In genomic region chr7:45403532-45404261, GRCm38 (mm10) we compare ENCODE assay signal across 9 mouse cellular contexts. TPM values are rescaled to one million over a fixed set of nuclear protein-coding genes. Genes with fewer than 3 reads are reported as not detected.
A peak's percentile ranks its signal among the peaks of the same experiment; 100 is the strongest.
DNase-seq lines count a peak whose midpoint lies in the region; ATAC-seq and TF ChIP-seq lines count a peak whose summit lies in the region.
"Had no signal": no experiment of that assay in that cellular context is flagged by ENCODE, and none has a peak within 500 bp of the region (broad histone marks: within the 10 kb centered on the region; RNA-seq: fewer than 3 reads in every experiment).

No protein-coding gene starts in this region.

- H3K36me3 ChIP-seq in midbrain, embryonic 10.5 days = no peaks in the 10 kb centered on the region
- no peaks in the 10 kb centered on the region for H3K36me3 ChIP-seq in midbrain, embryonic 16.5 days (ENCODE audit: control insufficient read depth, insufficient read depth, low read length)
- no peaks in the 10 kb centered on the region for H3K36me3 ChIP-seq in limb, embryonic 11.5 days (ENCODE audit: control insufficient read depth, insufficient read depth, low read length)
- H3K36me3 ChIP-seq: hindbrain, embryonic 15.5 days had no signal

- peaks cover 16% of the 10 kb centered on the region for H3K4me1 ChIP-seq in midbrain, embryonic 10.5 days
- peaks cover 2% of the 10 kb centered on the region; the same call in 1 of the 2 replicates for H3K4me1 ChIP-seq in midbrain, embryonic 16.5 days (ENCODE audit: control insufficient read depth, insufficient read depth, low read length)
- H3K4me1 ChIP-seq in bone marrow, adult 2 months (ENCODE audit: control insufficient read depth, insufficient read depth, low read length) = no peaks in the 10 kb centered on the region
- 0 out of 2 replicates have a peak, but pooled peaks cover 3% of the 10 kb centered on the region for H3K4me1 ChIP-seq in limb, embryonic 11.5 days (ENCODE audit: control insufficient read depth, insufficient read depth, low read length)

- no peak for TF ChIP-seq POLR2A in bone marrow, adult 2 months (IDR thresholded peaks at IDR 0.05; ENCODE audit: borderline replicate concordance, control insufficient read depth, low read depth, low read length)

- H3K27ac ChIP-seq in midbrain, embryonic 10.5 days (replicated peaks) = no peak overlapping the region
- H3K27ac ChIP-seq in midbrain, embryonic 16.5 days (ENCODE audit: low read length) = no peak overlapping the region
- no peak overlapping the region for H3K27ac ChIP-seq in bone marrow, adult 2 months (ENCODE audit: control insufficient read depth, insufficient read depth, low read depth, low read length, poor library complexity)
- H3K27ac ChIP-seq in limb, embryonic 11.5 days (replicated peaks; ENCODE audit: low read depth, low read length) = no peak overlapping the region
- H3K27ac ChIP-seq: hindbrain, embryonic 15.5 days had no signal

- peaks cover 40% of the 10 kb centered on the region for H3K27me3 ChIP-seq in midbrain, embryonic 10.5 days (ENCODE audit: low read depth, poor library complexity, severe bottlenecking)
- peaks cover 38% of the 10 kb centered on the region for H3K27me3 ChIP-seq in midbrain, embryonic 16.5 days (ENCODE audit: control insufficient read depth, insufficient read depth, low read depth, low read length)
- H3K27me3 ChIP-seq in limb, embryonic 11.5 days (ENCODE audit: control insufficient read depth, insufficient read depth, low read length) = peaks cover 36% of the 10 kb centered on the region

- no peak overlapping the region for H3K4me2 ChIP-seq in midbrain, embryonic 16.5 days (ENCODE audit: low read length)
- H3K4me2 ChIP-seq in limb, embryonic 11.5 days (ENCODE audit: low read depth, severe bottlenecking) = no peak overlapping the region
- H3K4me2 ChIP-seq: hindbrain, embryonic 15.5 days had no signal

- WGBS in midbrain, embryonic 10.5 days = 45% methylated on average over 6 of the region's 6 CpGs
- 44% methylated on average over 6 of the region's 6 CpGs for WGBS in midbrain, embryonic 16.5 days
- WGBS in bone marrow, adult 2 months = 30% methylated on average over 6 of the region's 6 CpGs
- WGBS in limb, embryonic 11.5 days = 45% methylated on average over 6 of the region's 6 CpGs

- H3K9ac ChIP-seq in midbrain, embryonic 16.5 days (ENCODE audit: low read depth, low read length) = no peak overlapping the region
- H3K9ac ChIP-seq in limb, embryonic 11.5 days (ENCODE audit: low read length) = no peak overlapping the region
- H3K9ac ChIP-seq: hindbrain, embryonic 15.5 days had no signal

- no peaks in the 10 kb centered on the region for H3K9me3 ChIP-seq in midbrain, embryonic 10.5 days (replicated peaks)
- H3K9me3 ChIP-seq in midbrain, embryonic 16.5 days (replicated peaks; ENCODE audit: control insufficient read depth, low read length, poor library complexity, severe bottlenecking) = no peaks in the 10 kb centered on the region
- no peaks in the 10 kb centered on the region for H3K9me3 ChIP-seq in limb, embryonic 11.5 days (ENCODE audit: control insufficient read depth, low read length)
- H3K9me3 ChIP-seq: hindbrain, embryonic 15.5 days had no signal

- ATAC-seq in midbrain, embryonic 16.5 days = no peak
- peak; percentile 63 for ATAC-seq in granulocyte monocyte progenitor cell, adult 5-6 weeks (replicated peaks; ENCODE audit: poor library complexity, severe bottlenecking)
- no peak for ATAC-seq in limb, embryonic 11.5 days (ENCODE audit: insufficient number of reproducible peaks, low FRiP score, low TSS enrichment, low read depth)

- peak; percentile 50 to 82 for DNase-seq in adrenal gland, adult (ENCODE audit: inconsistent age in 2 of 2, low spot score in 1 of 2)
- DNase-seq in adrenal gland, postnatal 4 days (ENCODE audit: low spot score in 2 of 2) = no peak
- peak; percentile 69 for DNase-seq in midbrain, embryonic 10.5 days (ENCODE audit: low spot score)
- peak; percentile 84 for DNase-seq in limb, embryonic 11.5 days (ENCODE audit: low spot score)
- DNase-seq in skeletal muscle tissue, adult 2 months (ENCODE audit: low read depth, low spot score) = peak; percentile 65

- no peak overlapping the region for H3K4me3 ChIP-seq in midbrain, embryonic 10.5 days
- no peak overlapping the region for H3K4me3 ChIP-seq in midbrain, embryonic 16.5 days (ENCODE audit: low read depth, low read length)
- H3K4me3 ChIP-seq in bone marrow, adult 2 months (replicated peaks; ENCODE audit: control insufficient read depth, low read depth, low read length) = no peak overlapping the region
- H3K4me3 ChIP-seq in limb, embryonic 11.5 days (ENCODE audit: low read depth, low read length) = no peak overlapping the region
- H3K4me3 ChIP-seq: hindbrain, embryonic 15.5 days had no signal

- peak; percentile 56 for TF ChIP-seq CTCF in bone marrow, adult 2 months (IDR thresholded peaks at IDR 0.05; ENCODE audit: control insufficient read depth, insufficient read depth, low read length)

RNA-seq across cellular contexts. Expression of gene Kcna7, which starts 1.8 kb away (rescaled TPM):
- total RNA-seq in adrenal gland, postnatal 4 days (2021) = under 1 TPM; 0.14 to 0.28 TPM
- polyA plus RNA-seq in midbrain, embryonic 10.5 days (2016; fragmentation: Nextera tagmentation; extraction: Ambion mirVana) = not detected in 2 replicates
- not detected in 2 replicates for polyA plus RNA-seq in midbrain, embryonic 16.5 days (2015; fragmentation: Nextera tagmentation; extraction: Ambion mirVana)
- polyA plus RNA-seq in bone marrow, adult 2 months (2011; ENCODE audit: insufficient read depth, insufficient read length, low replicate concordance, missing spikeins) = not detected in 2 replicates
- total RNA-seq in granulocyte monocyte progenitor cell, adult 5-6 weeks (2014; fragmentation: Nextera tagmentation) = not detected in 2 replicates
- total RNA-seq in granulocyte monocyte progenitor cell, adult 5-6 weeks (2017) = not detected in 2 replicates
- polyA plus RNA-seq in limb, embryonic 11.5 days (2014; fragmentation: Nextera tagmentation; extraction: Ambion mirVana) = not detected in 2 replicates
- polyA plus RNA-seq: hindbrain, embryonic 15.5 days had no signal

RNA-seq across cellular contexts. Expression of gene Snrnp70, which starts 8.2 kb away (rescaled TPM):
- total RNA-seq in adrenal gland, postnatal 4 days (2021) = 100 to 1,000 TPM; 499 to 509 TPM
- 254 and 268 TPM in 2 replicates for polyA plus RNA-seq in midbrain, embryonic 10.5 days (2016; fragmentation: Nextera tagmentation; extraction: Ambion mirVana)
- 157 and 186 TPM in 2 replicates for polyA plus RNA-seq in midbrain, embryonic 16.5 days (2015; fragmentation: Nextera tagmentation; extraction: Ambion mirVana)
- 753 and 781 TPM in 2 replicates for polyA plus RNA-seq in bone marrow, adult 2 months (2011; ENCODE audit: insufficient read depth, insufficient read length, low replicate concordance, missing spikeins)
- total RNA-seq in granulocyte monocyte progenitor cell, adult 5-6 weeks (2014; fragmentation: Nextera tagmentation) = 259 and 270 TPM in 2 replicates
- total RNA-seq in granulocyte monocyte progenitor cell, adult 5-6 weeks (2017) = 374 and 382 TPM in 2 replicates
- 87.5 and 93.0 TPM in 2 replicates for polyA plus RNA-seq in limb, embryonic 11.5 days (2014; fragmentation: Nextera tagmentation; extraction: Ambion mirVana)

RNA-seq across cellular contexts. Expression of gene Ntf5, which starts 9.8 kb away (rescaled TPM):
- total RNA-seq in adrenal gland, postnatal 4 days (2021) = under 1 TPM; 0.20 to 0.67 TPM
- 0.51 and 0.61 TPM in 2 replicates for polyA plus RNA-seq in midbrain, embryonic 10.5 days (2016; fragmentation: Nextera tagmentation; extraction: Ambion mirVana)
- polyA plus RNA-seq in midbrain, embryonic 16.5 days (2015; fragmentation: Nextera tagmentation; extraction: Ambion mirVana) = not detected in 2 replicates
- polyA plus RNA-seq in bone marrow, adult 2 months (2011; ENCODE audit: insufficient read depth, insufficient read length, low replicate concordance, missing spikeins) = 1.8 TPM in 1 of 2 replicates, not detected in the other
- not detected in 2 replicates for total RNA-seq in granulocyte monocyte progenitor cell, adult 5-6 weeks (2014; fragmentation: Nextera tagmentation)
- not detected in 2 replicates for total RNA-seq in granulocyte monocyte progenitor cell, adult 5-6 weeks (2017)
- polyA plus RNA-seq in limb, embryonic 11.5 days (2014; fragmentation: Nextera tagmentation; extraction: Ambion mirVana) = 3.8 and 4.1 TPM in 2 replicates

RNA-seq across cellular contexts. Expression of gene Lhb, which starts 16.9 kb away (rescaled TPM):
- total RNA-seq in adrenal gland, postnatal 4 days (2021) = not detected
- not detected in 2 replicates for polyA plus RNA-seq in midbrain, embryonic 10.5 days (2016; fragmentation: Nextera tagmentation; extraction: Ambion mirVana)
- polyA plus RNA-seq in midbrain, embryonic 16.5 days (2015; fragmentation: Nextera tagmentation; extraction: Ambion mirVana) = 0.39 and 0.88 TPM in 2 replicates
- not detected in 2 replicates for polyA plus RNA-seq in bone marrow, adult 2 months (2011; ENCODE audit: insufficient read depth, insufficient read length, low replicate concordance, missing spikeins)
- total RNA-seq in granulocyte monocyte progenitor cell, adult 5-6 weeks (2014; fragmentation: Nextera tagmentation) = not detected in 2 replicates
- not detected in 2 replicates for total RNA-seq in granulocyte monocyte progenitor cell, adult 5-6 weeks (2017)
- not detected in 2 replicates for polyA plus RNA-seq in limb, embryonic 11.5 days (2014; fragmentation: Nextera tagmentation; extraction: Ambion mirVana)

RNA-seq across cellular contexts. Expression of gene Gys1, which starts 30.9 kb away (rescaled TPM):
- total RNA-seq in adrenal gland, postnatal 4 days (2021) = 10 to 100 TPM; 38.6 to 40.2 TPM
- 41.7 and 41.9 TPM in 2 replicates for polyA plus RNA-seq in midbrain, embryonic 10.5 days (2016; fragmentation: Nextera tagmentation; extraction: Ambion mirVana)
- polyA plus RNA-seq in midbrain, embryonic 16.5 days (2015; fragmentation: Nextera tagmentation; extraction: Ambion mirVana) = 20.9 and 21.8 TPM in 2 replicates
- 11.3 and 17.4 TPM in 2 replicates for polyA plus RNA-seq in bone marrow, adult 2 months (2011; ENCODE audit: insufficient read depth, insufficient read length, low replicate concordance, missing spikeins)
- total RNA-seq in granulocyte monocyte progenitor cell, adult 5-6 weeks (2014; fragmentation: Nextera tagmentation) = 27.1 and 32.4 TPM in 2 replicates
- total RNA-seq in granulocyte monocyte progenitor cell, adult 5-6 weeks (2017) = 20.3 and 21.3 TPM in 2 replicates
- 39.1 and 41.8 TPM in 2 replicates for polyA plus RNA-seq in limb, embryonic 11.5 days (2014; fragmentation: Nextera tagmentation; extraction: Ambion mirVana)

Comparison
In these comparisons a context has a peak if more than half of its experiments do, and no peak if none do; other contexts are left out.
1. DNase-seq: peak in adrenal gland, adult (2 of 2), midbrain, embryonic 10.5 days (single experiment), limb, embryonic 11.5 days (single experiment) and skeletal muscle tissue, adult 2 months (single experiment); none in adrenal gland, postnatal 4 days (0 of 2).